Mouse (Mus musculus) adrenal gland, adult 2 months (tissue): ENCODE measurements at regions not wholly inside any gene's neighbourhood (a gene's known extent, or its start where the extent isn't known, plus 50 kb on each side); places are given as distances from the start of the nearest gene placed in this dataset.

Experiments
- DNase-seq: peaks from one replicate; pipeline ENCODE4 v3.0.0; 2021

- no peak for DNase-seq
Measured at GRCm38 (mm10) chr16:21274012-21274528, 69.5 kb downstream of the Ephb3 start.

- no peak for DNase-seq
Measured at GRCm38 (mm10) chr16:21277789-21278342, 73.3 kb downstream of the Ephb3 start.

GRCm38 (mm10) chr16:21278387-21278786, 73.8 kb downstream of the Ephb3 start:
- no peak for DNase-seq

- no peak for DNase-seq
Measured at GRCm38 (mm10) chr16:21280200-21280627, 75.7 kb downstream of the Ephb3 start.

- DNase-seq = no peak
Measured at GRCm38 (mm10) chr16:21281958-21282730, 77.6 kb downstream of the Ephb3 start.

GRCm38 (mm10) chr16:21286099-21286498, 81.5 kb downstream of the Ephb3 start:
- no peak for DNase-seq

GRCm38 (mm10) chr16:21289528-21289927, 85.0 kb downstream of the Ephb3 start:
- DNase-seq = peak; percentile 18

- no peak for DNase-seq
Measured at GRCm38 (mm10) chr16:21293010-21293409, 88.5 kb downstream of the Ephb3 start.

- DNase-seq = no peak
Measured at GRCm38 (mm10) chr16:21293569-21293968, 89.0 kb downstream of the Ephb3 start.

- peak; percentile 10 for DNase-seq
Measured at GRCm38 (mm10) chr16:21294677-21295411, 90.3 kb downstream of the Ephb3 start.

- DNase-seq = no peak
Measured at GRCm38 (mm10) chr16:21295956-21296733, 91.6 kb downstream of the Ephb3 start.

- DNase-seq = no peak
Measured at GRCm38 (mm10) chr16:21296786-21297185, 92.2 kb downstream of the Ephb3 start.

GRCm38 (mm10) chr16:21298866-21299265, 94.3 kb downstream of the Ephb3 start:
- no peak for DNase-seq

- DNase-seq = no peak
Measured at GRCm38 (mm10) chr16:21305859-21306258, 101.3 kb downstream of the Ephb3 start.

GRCm38 (mm10) chr16:21308513-21308912, 104.0 kb downstream of the Ephb3 start:
- no peak for DNase-seq

- DNase-seq = peak; percentile 81
Measured at GRCm38 (mm10) chr16:21310636-21311615, 106.4 kb downstream of the Ephb3 start.

- DNase-seq = no peak
Measured at GRCm38 (mm10) chr16:21311781-21312180, 107.2 kb downstream of the Ephb3 start.

GRCm38 (mm10) chr16:21315751-21316151, 107.2 kb upstream of the Vps8 start:
- no peak for DNase-seq

- DNase-seq = no peak
Measured at GRCm38 (mm10) chr16:21318009-21318639, 104.8 kb upstream of the Vps8 start.
